29 mouse cellular contexts compared by ENCODE assay signal in genomic region chr2:124732593-124732992, GRCm38 (mm10).
A peak's percentile ranks its signal among the peaks of the same experiment; 100 is the strongest.
DNase-seq lines count a peak whose midpoint lies in the region; ATAC-seq and TF ChIP-seq lines count a peak whose summit lies in the region.
"Had no signal": no experiment of that assay in that cellular context is flagged by ENCODE, and none has a peak within 500 bp of the region (broad histone marks: within the 10 kb centered on the region; RNA-seq: fewer than 3 reads in every experiment).

No protein-coding gene starts in this region.

- H3K4me1 ChIP-seq in stomach, postnatal 0 days (replicated peaks; ENCODE audit: control insufficient read depth, insufficient read depth), result no peaks in the 10 kb centered on the region
- H3K4me1 ChIP-seq: forebrain, embryonic 13.5 days; hindbrain, embryonic 13.5 days; liver, embryonic 12.5 days; midbrain, embryonic 10.5 days; midbrain, embryonic 15.5 days; neural tube, embryonic 13.5 days; stomach, embryonic 15.5 days had no signal

- no peak for TF ChIP-seq EP300 in stomach, postnatal 0 days (optimal IDR thresholded peaks at IDR 0.05)

- DNase-seq in CD4-positive helper T cell, adult 2 months (ENCODE audit: low read depth, low spot score), result peak; percentile 62
- no peak for DNase-seq in stomach, postnatal 0 days (ENCODE audit: low spot score)
- no peak for DNase-seq in kidney, adult 9 months
- DNase-seq in thymus, postnatal 25 days, result no peak
- DNase-seq: adrenal gland, postnatal 36 days; cerebellum, adult 2 months; cerebellum, postnatal 14 days; gastrocnemius, postnatal 10 days; heart, postnatal 36 days; kidney, adult 18-20 months; kidney, postnatal 36 days; liver, postnatal 0 days; right cerebral cortex, postnatal 14 days; thymus, postnatal 14 days had no signal

- H3K4me3 ChIP-seq in stomach, postnatal 0 days (ENCODE audit: low read depth, low read length), result no peak overlapping the region
- H3K4me3 ChIP-seq: forebrain, embryonic 13.5 days; hindbrain, embryonic 13.5 days; limb, embryonic 13.5 days; liver, embryonic 12.5 days; midbrain, embryonic 10.5 days; midbrain, embryonic 15.5 days; neural tube, embryonic 13.5 days; stomach, embryonic 15.5 days had no signal

- H3K4me2 ChIP-seq in stomach, postnatal 0 days (replicated peaks; ENCODE audit: low read depth), result no peak overlapping the region
- H3K4me2 ChIP-seq: forebrain, embryonic 13.5 days; heart, embryonic 11.5 days; hindbrain, embryonic 13.5 days; limb, embryonic 13.5 days; liver, embryonic 12.5 days; midbrain, embryonic 15.5 days; neural tube, embryonic 13.5 days; stomach, embryonic 15.5 days had no signal

- WGBS in stomach, postnatal 0 days, result 86% methylated on average over 2 of the region's 2 CpGs

- no peak overlapping the region for H3K27ac ChIP-seq in stomach, postnatal 0 days (replicated peaks)
- H3K27ac ChIP-seq: forebrain, embryonic 13.5 days; hindbrain, embryonic 13.5 days; limb, embryonic 13.5 days; liver, embryonic 12.5 days; macrophage; midbrain, embryonic 10.5 days; midbrain, embryonic 15.5 days; neural tube, embryonic 13.5 days; stomach, embryonic 15.5 days had no signal

- H3K27me3 ChIP-seq in stomach, postnatal 0 days (ENCODE audit: control insufficient read depth, insufficient read depth, low read length), result no peaks in the 10 kb centered on the region
- H3K27me3 ChIP-seq: forebrain, embryonic 13.5 days; hindbrain, embryonic 13.5 days; limb, embryonic 13.5 days; liver, embryonic 12.5 days; midbrain, embryonic 15.5 days; neural tube, embryonic 13.5 days; Patski; stomach, embryonic 15.5 days had no signal

- no peak for TF ChIP-seq CTCF in stomach, postnatal 0 days (IDR thresholded peaks at IDR 0.05; ENCODE audit: low read depth)

- peak; percentile 87 for ATAC-seq in activated CD4-positive, CD25-positive, alpha-beta regulatory T cell, adult 4 months
- ATAC-seq in inflammation-experienced regulatory T-cells, adult 6 months, result peak; percentile 83
- ATAC-seq in neutrophil, adult 5-6 weeks (ENCODE audit: extremely low read depth, insufficient number of reproducible peaks, low FRiP score, poor library complexity, severe bottlenecking), result 0 out of 2 replicates have a peak, but pooled peaks have one; percentile 13
- no peak for ATAC-seq in stomach, postnatal 0 days (ENCODE audit: low FRiP score, low TSS enrichment)
- ATAC-seq: forebrain, embryonic 13.5 days; liver, embryonic 12.5 days; liver, postnatal 0 days; midbrain, embryonic 15.5 days; Patski had no signal

- no peak overlapping the region for H3K9ac ChIP-seq in stomach, postnatal 0 days (ENCODE audit: low read length)
- H3K9ac ChIP-seq: forebrain, embryonic 13.5 days; hindbrain, embryonic 13.5 days; limb, embryonic 13.5 days; liver, embryonic 12.5 days; liver, postnatal 0 days; midbrain, embryonic 15.5 days; neural tube, embryonic 13.5 days; stomach, embryonic 15.5 days had no signal

- H3K36me3 ChIP-seq in stomach, postnatal 0 days (ENCODE audit: control insufficient read depth, insufficient read depth, low read length), result no peaks in the 10 kb centered on the region
- H3K36me3 ChIP-seq: G1E; hindbrain, embryonic 13.5 days; limb, embryonic 13.5 days; liver, embryonic 12.5 days; midbrain, embryonic 10.5 days; midbrain, embryonic 15.5 days; neural tube, embryonic 13.5 days; stomach, embryonic 15.5 days had no signal

- H3K9me3 ChIP-seq in stomach, postnatal 0 days (ENCODE audit: control insufficient read depth, low read length), result no peaks in the 10 kb centered on the region
- H3K9me3 ChIP-seq: forebrain, embryonic 13.5 days; hindbrain, embryonic 13.5 days; limb, embryonic 13.5 days; liver, embryonic 12.5 days; midbrain, embryonic 10.5 days; midbrain, embryonic 15.5 days; stomach, embryonic 15.5 days had no signal
